Mouse (Mus musculus) forebrain, embryonic 13.5 days (tissue): Measurements from ENCODE around the gene Mobp. TPM values are rescaled to one million over a fixed set of nuclear protein-coding genes. Genes with fewer than 3 reads are reported as not detected.
"Not testable (repeated sequence)": the region's sequence is repeated elsewhere in the genome, so short reads cannot be mapped to it uniquely, and the experiment has no call there.

ENCODE experiments used
- ATAC-seq: fragments of 200-750 bp; cut with Nextera tagmentation; 2 replicates; pipeline ENCODE4 v1.8.0; 2017
- H3K27ac ChIP-seq: fragments of 300-500 bp; sonication (generic); 2 replicates; pipeline ENCODE4 v1.5.1; 2015; ENCODE audit warnings: inconsistent platforms, mild to moderate bottlenecking, moderate library complexity
- H3K27me3 ChIP-seq: fragments of 300-500 bp; sonication (generic); 2 replicates; pipeline ENCODE4 v1.6.1; 2015; ENCODE audit warnings: mild to moderate bottlenecking, inconsistent platforms
- H3K36me3 ChIP-seq: fragments of 300-500 bp; sonication (generic); 2 replicates; pipeline ENCODE4 v1.6.1; 2015; ENCODE audit warnings: mild to moderate bottlenecking, inconsistent platforms; ENCODE audit not compliant: poor library complexity, severe bottlenecking
- H3K4me1 ChIP-seq: fragments of 300-500 bp; sonication (generic); 2 replicates; pipeline ENCODE4 v1.6.1; 2015; ENCODE audit warnings: inconsistent platforms
- H3K4me2 ChIP-seq: fragments of 300-500 bp; sonication (generic); 2 replicates; pipeline ENCODE4 v1.6.1; 2015; ENCODE audit warnings: inconsistent platforms, mild to moderate bottlenecking, moderate library complexity
- H3K4me3 ChIP-seq: fragments of 300-500 bp; sonication (generic); 2 replicates; pipeline ENCODE4 v1.5.1; 2015; ENCODE audit warnings: mild to moderate bottlenecking, inconsistent platforms
- H3K9ac ChIP-seq: fragments of 300-500 bp; sonication (generic); 2 replicates; pipeline ENCODE4 v1.6.1; 2015; ENCODE audit warnings: mild to moderate bottlenecking, inconsistent platforms
- H3K9me3 ChIP-seq: fragments of 300-500 bp; sonication (generic); replicated peaks from 2 replicates; pipeline ENCODE4 v1.6.1; 2016; ENCODE audit warnings: inconsistent platforms
- WGBS: fragments of 180-500 bp; shearing (Covaris S2); methylation state at CpG from one replicate; pipeline ENCODE4 v1.1.7; 2015; 5-methylcytosine and 5-hydroxymethylcytosine counted together
- polyA plus RNA-seq: library from polyadenylated mRNA; unstranded; fragments of >200 nt; fragmentation: Nextera tagmentation; extraction: Ambion mirVana; gene quantifications from 2 replicates; pipeline ENCODE4 v1.2.1, GENCODE M21; 2015

Mobp gene
- 0.49 and 0.89 TPM in 2 replicates for polyA plus RNA-seq

- Histone ChIP-seq H3K4me3 (no peak within 1 kb of the TSS), H3K27ac (no peak within 1 kb of the TSS), H3K4me1 (peaks cover 11% of the 10 kb centered on the region), H3K9me3 (no peaks in the 10 kb centered on the region), H3K9ac (no peak within 1 kb of the TSS), H3K4me2 (no peak within 1 kb of the TSS), H3K36me3 (no peaks in the 10 kb centered on the region), H3K27me3 (no peaks in the 10 kb centered on the region)
- 26% methylated on average over 11 of the region's 11 CpGs for WGBS
- ATAC-seq, result no peak
Measured at GRCm38 (mm10) chr9:120149222-120149828, at the start of gene Mobp. Gene Mobp, plus strand, starts transcription at chr9:120149707.

- no peak for ATAC-seq
- Histone ChIP-seq H3K4me3 (no peak overlapping the region), H3K36me3 (no peaks in the 10 kb centered on the region), H3K27me3 (no peaks in the 10 kb centered on the region), H3K27ac (no peak overlapping the region), H3K4me1 (no peaks in the 10 kb centered on the region), H3K9me3 (peaks cover 5% of the 10 kb centered on the region; the same call in 1 of the 2 replicates), H3K4me2 (no peak overlapping the region), H3K9ac (no peak overlapping the region)
- 95% methylated on average over 2 of the region's 2 CpGs for WGBS
Measured at GRCm38 (mm10) chr9:120101165-120101564, 48.3 kb upstream of the Mobp start.

- not testable (repeated sequence) for H3K9ac ChIP-seq, H3K4me2 ChIP-seq, ATAC-seq, H3K4me3 ChIP-seq, H3K27me3 ChIP-seq, H3K4me1 ChIP-seq, H3K27ac ChIP-seq, H3K9me3 ChIP-seq, H3K36me3 ChIP-seq
- WGBS, result 94% methylated on average over 12 of the region's 12 CpGs
Measured at GRCm38 (mm10) chr9:120108953-120109352, 40.6 kb upstream of the Mobp start.

- no peaks in the 10 kb centered on the region for H3K9me3 ChIP-seq
- H3K4me3 ChIP-seq, result peak within 1 kb of the TSS; percentile 78
- 1% methylated on average over 62 of the region's 62 CpGs for WGBS
- peak within 1 kb of the TSS; percentile 78 for H3K9ac ChIP-seq
- no peaks in the 10 kb centered on the region for H3K36me3 ChIP-seq
- peak within 1 kb of the TSS; percentile 66 for H3K4me2 ChIP-seq
- peak; percentile 99 for ATAC-seq
- no peaks in the 10 kb centered on the region for H3K27me3 ChIP-seq
- H3K4me1 ChIP-seq, result peaks cover 7% of the 10 kb centered on the region
- H3K27ac ChIP-seq, result peak within 1 kb of the TSS; percentile 94
Measured at GRCm38 (mm10) chr9:120110211-120111018, 39.1 kb upstream of the Mobp start, which contains the start of gene Slc25a38. Gene Slc25a38, plus strand, starts transcription at chr9:120110374.

- no peaks in the 10 kb centered on the region for H3K27me3 ChIP-seq
- H3K36me3 ChIP-seq, result no peaks in the 10 kb centered on the region
- H3K9me3 ChIP-seq, result no peaks in the 10 kb centered on the region
- no peak for ATAC-seq
- H3K4me1 ChIP-seq, result peaks cover 7% of the 10 kb centered on the region
- peak overlapping the region; percentile 66 for H3K4me2 ChIP-seq
- 83% methylated on average over 15 of the region's 15 CpGs for WGBS
- peak overlapping the region; percentile 94; the same call in 1 of the 2 replicates for H3K27ac ChIP-seq
- peak overlapping the region; percentile 78 for H3K4me3 ChIP-seq
- peak overlapping the region; percentile 17; the same call in 1 of the 2 replicates for H3K9ac ChIP-seq
Measured at GRCm38 (mm10) chr9:120111156-120111945, 38.2 kb upstream of the Mobp start.

GRCm38 (mm10) chr9:120112472-120112871 is 37.0 kb upstream of the Mobp start:
- ATAC-seq, result no peak

GRCm38 (mm10) chr9:120113456-120113855 is 36.1 kb upstream of the Mobp start:
- no peak overlapping the region for H3K27ac ChIP-seq
- H3K9me3 ChIP-seq, result no peaks in the 10 kb centered on the region
- H3K4me1 ChIP-seq, result peaks cover 7% of the 10 kb centered on the region
- H3K27me3 ChIP-seq, result no peaks in the 10 kb centered on the region
- no peak overlapping the region for H3K9ac ChIP-seq
- WGBS, result 92% methylated on average over 7 of the region's 7 CpGs
- ATAC-seq, result no peak
- peaks cover 13% of the 10 kb centered on the region for H3K36me3 ChIP-seq
- no peak overlapping the region for H3K4me3 ChIP-seq
- H3K4me2 ChIP-seq, result no peak overlapping the region

More at GRCm38 (mm10) chr9:120112472-120112871, 37.0 kb upstream of the Mobp start:
- Histone ChIP-seq H3K9me3 (no peaks in the 10 kb centered on the region), H3K36me3 (peaks cover 3% of the 10 kb centered on the region), H3K9ac (no peak overlapping the region), H3K4me3 (no peak overlapping the region), H3K4me2 (no peak overlapping the region), H3K27me3 (no peaks in the 10 kb centered on the region), H3K4me1 (peaks cover 7% of the 10 kb centered on the region), H3K27ac (no peak overlapping the region)
- 89% methylated on average over 6 of the region's 6 CpGs for WGBS

- Histone ChIP-seq H3K27me3 (no peaks in the 10 kb centered on the region), H3K9ac (no peak overlapping the region), H3K4me3 (no peak overlapping the region), H3K4me1 (peaks cover 7% of the 10 kb centered on the region), H3K4me2 (no peak overlapping the region), H3K9me3 (no peaks in the 10 kb centered on the region), H3K36me3 (peaks cover 19% of the 10 kb centered on the region), H3K27ac (no peak overlapping the region)
- 88% methylated on average over 17 of the region's 17 CpGs for WGBS
- ATAC-seq, result no peak
Measured at GRCm38 (mm10) chr9:120114051-120114788, 35.3 kb upstream of the Mobp start.

- Histone ChIP-seq H3K4me3 (no peak overlapping the region), H3K9ac (no peak overlapping the region), H3K27me3 (no peaks in the 10 kb centered on the region), H3K9me3 (no peaks in the 10 kb centered on the region), H3K27ac (no peak overlapping the region), H3K4me1 (peaks cover 7% of the 10 kb centered on the region), H3K36me3 (peaks cover 24% of the 10 kb centered on the region), H3K4me2 (no peak overlapping the region)
- 87% methylated on average over 2 of the region's 2 CpGs for WGBS
- ATAC-seq, result no peak
Measured at GRCm38 (mm10) chr9:120114789-120115151, 34.7 kb upstream of the Mobp start.

GRCm38 (mm10) chr9:120115580-120115979 is 33.9 kb upstream of the Mobp start:
- Histone ChIP-seq H3K4me3 (no peak overlapping the region), H3K9ac (no peak overlapping the region), H3K9me3 (no peaks in the 10 kb centered on the region), H3K36me3 (peaks cover 32% of the 10 kb centered on the region), H3K27ac (no peak overlapping the region), H3K27me3 (no peaks in the 10 kb centered on the region), H3K4me2 (no peak overlapping the region), H3K4me1 (peaks cover 7% of the 10 kb centered on the region)
- WGBS, result 76% methylated on average over 5 of the region's 5 CpGs
- no peak for ATAC-seq

- no peak overlapping the region for H3K27ac ChIP-seq
- H3K9me3 ChIP-seq, result no peaks in the 10 kb centered on the region
- peaks cover 4% of the 10 kb centered on the region for H3K4me1 ChIP-seq
- H3K4me2 ChIP-seq, result no peak overlapping the region
- 93% methylated on average over 8 of the region's 8 CpGs for WGBS
- no peak overlapping the region for H3K9ac ChIP-seq
- ATAC-seq, result no peak
- peaks cover 39% of the 10 kb centered on the region for H3K36me3 ChIP-seq
- H3K27me3 ChIP-seq, result no peaks in the 10 kb centered on the region
- no peak overlapping the region for H3K4me3 ChIP-seq
Measured at GRCm38 (mm10) chr9:120116184-120116624, 33.3 kb upstream of the Mobp start.
